Mouse (Mus musculus) B cell, adult (primary cell): Measurements from ENCODE around the gene Eva1b. TPM values are rescaled to one million over a fixed set of nuclear protein-coding genes. Genes with fewer than 3 reads are reported as not detected.

Experiments used
- total RNA-seq: library from RNA; stranded (reverse); gene quantifications from 4 replicates; pipeline ENCODE4 v1.2.4, GENCODE M21; 2023; ENCODE audit not compliant: inconsistent age

The Eva1b gene
- 2.4 to 5.4 TPM (median 3.4 TPM) in 4 replicates for total RNA-seq

DNA sequence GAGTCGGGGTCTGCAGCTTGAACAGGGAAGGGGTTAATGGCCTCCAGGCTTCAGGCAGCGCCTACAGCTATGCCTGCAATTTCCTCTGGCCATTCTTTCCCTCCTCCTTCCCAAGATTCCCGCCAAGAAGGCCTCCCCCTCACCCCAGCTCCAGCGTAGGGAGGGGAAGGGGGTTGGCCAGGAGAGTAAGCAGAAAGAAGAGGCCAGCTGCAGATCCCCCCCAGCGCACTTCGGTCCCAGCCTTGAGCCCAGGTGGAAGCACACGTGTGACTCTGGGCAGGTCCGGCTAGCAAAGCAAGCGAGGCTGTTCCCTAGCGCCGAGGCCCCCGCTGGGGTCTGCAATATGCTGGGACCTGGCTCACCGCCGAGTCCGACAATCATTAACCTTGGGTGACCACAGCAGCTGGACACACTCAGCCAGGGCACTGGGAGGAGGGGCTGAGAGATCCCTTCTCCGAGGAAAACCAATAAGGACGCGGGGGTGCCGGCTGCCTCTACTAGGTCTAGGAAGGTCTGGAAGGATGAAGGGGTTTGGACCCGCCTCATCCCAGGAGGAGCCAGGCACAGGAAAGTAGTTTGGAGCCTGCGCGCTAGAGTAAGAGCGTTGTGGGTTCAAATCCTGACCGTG lies at the start of gene Eva1b:
Gene Eva1b, plus strand, starts transcription at position 212 of the 628 bp plus-strand sequence.

DNA sequence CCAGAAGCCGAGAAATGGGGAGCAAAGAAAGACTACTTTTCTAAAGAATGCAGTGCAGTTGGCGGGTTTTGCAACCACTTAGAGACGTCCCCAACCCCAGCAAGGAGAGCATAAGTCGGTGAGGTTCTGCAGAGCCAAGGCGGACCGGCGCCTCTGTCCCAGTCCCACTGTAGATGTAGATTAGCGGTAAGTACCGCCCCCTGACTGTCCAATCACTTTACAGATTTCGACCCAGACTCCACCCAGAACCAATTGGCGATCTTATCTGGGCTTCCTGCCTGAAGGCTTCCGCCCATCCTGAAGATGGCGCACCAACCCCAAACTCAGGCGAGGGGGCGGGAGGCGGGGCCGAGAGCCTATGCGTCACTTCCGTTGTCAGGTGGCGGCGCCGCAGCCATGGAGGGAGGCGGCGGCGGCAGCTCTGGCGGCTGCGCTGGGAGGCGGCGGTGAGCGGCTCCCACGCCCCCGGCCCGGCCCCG lies 43.9 kb upstream of the Eva1b start, which contains the start of gene Stk40:
Gene Stk40, plus strand, starts transcription at position 368 of the 479 bp plus-strand sequence.

DNA sequence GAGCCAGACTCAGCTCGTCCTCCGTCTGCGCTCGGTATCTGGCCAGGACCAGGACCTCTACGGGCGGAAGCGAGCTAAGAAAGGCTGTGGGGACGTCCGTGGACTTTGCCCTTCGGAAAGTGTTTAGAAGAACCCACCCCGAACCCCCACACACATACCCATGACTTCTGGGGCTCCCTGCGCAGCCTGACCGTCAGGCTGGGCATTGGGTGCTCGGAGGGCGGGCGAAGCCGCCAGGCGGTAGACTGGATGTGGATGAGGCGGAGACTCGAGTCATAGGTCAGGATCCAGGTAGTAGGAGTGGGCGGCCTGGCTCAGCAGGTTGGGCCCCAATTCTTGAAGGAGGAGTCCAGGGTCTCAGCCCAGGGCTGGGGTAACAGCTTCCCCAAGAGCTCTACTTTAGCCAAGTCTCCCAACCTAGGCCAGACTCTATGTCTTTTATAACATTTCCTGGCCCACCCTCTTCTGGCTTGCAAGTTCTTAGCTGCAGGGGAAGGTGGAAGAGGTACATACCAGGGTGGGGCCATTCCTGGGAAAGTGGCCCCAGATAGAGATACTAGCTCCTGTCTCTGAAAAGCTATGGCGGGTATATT lies 15.6 kb downstream of the Eva1b start, which contains the start of gene Sh3d21:
Gene Sh3d21, minus strand, starts transcription at position 425 of the 593 bp plus-strand sequence.

Other genes with a start within 250 kb of the Eva1b start
- 0.78 to 1.4 TPM (median 1.3 TPM) in 4 replicates for gene Csf3r, start 123.2 kb upstream of the Eva1b start, total RNA-seq
- gene Mrps15, start 100.8 kb upstream of the Eva1b start, total RNA-seq = 43.7 to 55.8 TPM (median 49.2 TPM) in 4 replicates
- 0.35 to 1.0 TPM in 2 of 4 replicates, not detected in the others for gene Oscp1, start 89.2 kb upstream of the Eva1b start, total RNA-seq
- gene Lsm10, start 51.1 kb upstream of the Eva1b start, total RNA-seq = 14.8 to 17.5 TPM (median 17.2 TPM) in 4 replicates
- gene Stk40, start 43.8 kb upstream of the Eva1b start, total RNA-seq = 40.2 to 44.7 TPM (median 40.4 TPM) in 4 replicates
- 0.80 to 1.00 TPM (median 0.96 TPM) in 4 replicates for gene Sh3d21, start 15.7 kb downstream of the Eva1b start, total RNA-seq
- gene Thrap3, start 55.0 kb downstream of the Eva1b start, total RNA-seq = 536 to 621 TPM (median 609 TPM) in 4 replicates
- gene Map7d1, start 108.6 kb downstream of the Eva1b start, total RNA-seq = 44.6 to 60.7 TPM (median 55.7 TPM) in 4 replicates
- gene Trappc3, start 114.6 kb downstream of the Eva1b start, total RNA-seq = 40.2 to 46.6 TPM (median 44.6 TPM) in 4 replicates
- gene Col8a2, start 139.0 kb downstream of the Eva1b start, total RNA-seq = not detected in 4 replicates
- gene Adprhl2, start 174.0 kb downstream of the Eva1b start, total RNA-seq = 33.3 to 45.0 TPM (median 39.4 TPM) in 4 replicates
- gene Tekt2, start 177.9 kb downstream of the Eva1b start, total RNA-seq = not detected in 4 replicates